8 mouse cellular contexts compared by ENCODE assay signal in the genomic region with DNA sequence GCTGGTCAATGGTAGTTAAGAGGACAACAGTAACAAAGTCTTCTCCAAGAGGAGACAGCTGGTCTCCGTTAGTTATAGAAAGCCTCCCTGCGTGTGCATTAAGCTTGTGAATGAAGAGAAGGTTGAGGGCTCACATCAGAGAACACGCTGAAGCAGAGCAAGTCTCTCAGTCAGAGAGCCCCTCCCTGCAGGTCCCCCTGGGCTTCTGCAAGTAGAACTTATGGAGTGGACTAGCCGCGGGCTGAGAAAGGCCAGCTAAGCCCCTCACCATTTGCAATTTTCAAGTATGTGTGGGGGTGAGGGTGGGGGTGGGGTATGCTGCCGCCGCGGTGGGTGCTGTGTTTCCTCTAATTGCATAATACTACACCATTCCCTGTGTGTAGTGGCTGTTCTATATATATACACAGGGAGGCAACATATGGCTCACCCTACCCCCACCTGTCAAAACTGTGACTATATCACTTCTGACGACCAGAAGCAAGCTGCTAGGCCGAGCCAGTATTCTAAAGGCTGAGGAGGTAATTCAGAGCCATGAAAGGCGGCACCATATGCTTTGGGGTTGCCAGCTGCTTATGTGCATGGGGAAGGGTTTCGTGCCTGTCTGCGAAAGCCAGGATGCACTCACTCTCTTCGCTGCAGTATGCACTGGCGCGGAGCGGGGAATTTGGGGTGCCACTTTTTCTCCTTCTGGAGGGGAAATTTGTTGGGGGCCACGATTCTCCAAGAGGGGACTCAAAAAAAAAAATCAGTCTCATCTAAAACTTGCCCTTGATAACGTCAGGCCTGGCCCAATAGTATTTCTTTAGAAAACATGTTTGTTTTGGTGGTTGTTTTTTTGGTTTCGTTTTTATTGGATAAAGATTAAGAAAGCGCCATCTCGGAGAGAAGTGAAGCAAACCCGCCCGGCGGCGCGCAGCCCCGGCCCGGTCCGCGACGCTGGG. TPM values are rescaled to one million over a fixed set of nuclear protein-coding genes. Genes with fewer than 3 reads are reported as not detected.
DNase-seq lines count a peak whose midpoint lies in the region; ATAC-seq and TF ChIP-seq lines count a peak whose summit lies in the region.

No protein-coding gene starts in this region.

- no peak overlapping the region for H3K27ac ChIP-seq in spleen, adult 2 months (ENCODE audit: insufficient read depth, low read length)
- H3K27ac ChIP-seq in embryonic facial prominence, embryonic 13.5 days = no peak overlapping the region
- no peak overlapping the region for H3K27ac ChIP-seq in limb, embryonic 14.5 days (replicated peaks; ENCODE audit: low read depth, low read length)

- 52% methylated on average over 32 of the region's 32 CpGs for WGBS in spleen, adult 2 months
- 9% methylated on average over 32 of the region's 32 CpGs for WGBS in embryonic facial prominence, embryonic 13.5 days
- 11% methylated on average over 32 of the region's 32 CpGs for WGBS in limb, embryonic 14.5 days

- peak overlapping the region; percentile 43 for H3K4me3 ChIP-seq in spleen, adult 2 months (ENCODE audit: extremely low read depth, insufficient read depth, insufficient read length)
- H3K4me3 ChIP-seq in embryonic facial prominence, embryonic 13.5 days = peak overlapping the region; percentile 62
- peak overlapping the region; percentile 51 for H3K4me3 ChIP-seq in limb, embryonic 14.5 days (replicated peaks; ENCODE audit: low read length)

- ATAC-seq in embryonic facial prominence, embryonic 13.5 days (ENCODE audit: insufficient number of reproducible peaks, insufficient read depth, low FRiP score, low TSS enrichment, low read depth) = 0 out of 2 replicates have a peak, but pooled peaks have one; percentile 15
- peak; percentile 60 for ATAC-seq in limb, embryonic 14.5 days (ENCODE audit: low FRiP score, low read depth)

- TF ChIP-seq CTCF in spleen, adult 2 months (IDR thresholded peaks at IDR 0.05; ENCODE audit: extremely low read depth, insufficient read depth, insufficient read length, insufficient replicate concordance) = no peak

- H3K27me3 ChIP-seq in spleen, adult 2 months (ENCODE audit: control insufficient read depth, insufficient read depth, low read length) = peaks cover 4% of the 10 kb centered on the region
- peaks cover 65% of the 10 kb centered on the region for H3K27me3 ChIP-seq in embryonic facial prominence, embryonic 13.5 days
- peaks cover 41% of the 10 kb centered on the region for H3K27me3 ChIP-seq in limb, embryonic 14.5 days (ENCODE audit: control insufficient read depth, insufficient read depth, low read length)

- no peaks in the 10 kb centered on the region for H3K36me3 ChIP-seq in spleen, adult 2 months (ENCODE audit: control insufficient read depth, insufficient read depth, low read length)
- H3K36me3 ChIP-seq in embryonic facial prominence, embryonic 13.5 days = no peaks in the 10 kb centered on the region
- no peaks in the 10 kb centered on the region for H3K36me3 ChIP-seq in limb, embryonic 14.5 days (ENCODE audit: control insufficient read depth, insufficient read depth, low read length)

- H3K4me2 ChIP-seq in embryonic facial prominence, embryonic 13.5 days = peak overlapping the region; percentile 100
- H3K4me2 ChIP-seq in limb, embryonic 14.5 days (replicated peaks; ENCODE audit: low read depth, low read length, severe bottlenecking) = peak overlapping the region; percentile 97

- no peak for TF ChIP-seq POLR2A in spleen, adult 2 months (IDR thresholded peaks at IDR 0.05; ENCODE audit: low read depth, low read length)
- TF ChIP-seq POLR2A in limb, embryonic 14.5 days (IDR thresholded peaks at IDR 0.05; ENCODE audit: borderline replicate concordance, extremely low read depth, insufficient read depth, insufficient read length) = no peak

- no peak for DNase-seq in spleen, adult 2 months (ENCODE audit: low read depth in 1 of 2, low spot score in 2 of 2)
- no peak for DNase-seq in spleen, postnatal 10 days (ENCODE audit: low spot score in 2 of 2)
- peak; percentile 3 for DNase-seq in induced T-regulatory cell, adult 2 months (ENCODE audit: low read depth)
- peak; percentile 26 for DNase-seq in limb, embryonic 14.5 days (ENCODE audit: low spot score)
- DNase-seq in right cerebral cortex, adult 18-20 months = peak; percentile 88
- no peak for DNase-seq in gastrocnemius, postnatal 14 days
- no peak for DNase-seq in adrenal gland, adult 2 months

- no peaks in the 10 kb centered on the region for H3K9me3 ChIP-seq in embryonic facial prominence, embryonic 13.5 days
- H3K9me3 ChIP-seq in limb, embryonic 14.5 days (ENCODE audit: control insufficient read depth, low read length) = no peaks in the 10 kb centered on the region

- H3K9ac ChIP-seq in embryonic facial prominence, embryonic 13.5 days = peak overlapping the region; percentile 59
- peak overlapping the region; percentile 25 for H3K9ac ChIP-seq in limb, embryonic 14.5 days (ENCODE audit: low read depth, low read length, severe bottlenecking)

- intact Hi-C loops in gastrocnemius, postnatal 14 days (cut with DNase I; ENCODE audit: low total_unique reads) = no loop called here

- H3K4me1 ChIP-seq in spleen, adult 2 months (ENCODE audit: control insufficient read depth, insufficient read depth, insufficient read length) = peaks cover 4% of the 10 kb centered on the region; the same call in 1 of the 2 replicates
- peaks cover 16% of the 10 kb centered on the region for H3K4me1 ChIP-seq in embryonic facial prominence, embryonic 13.5 days
- H3K4me1 ChIP-seq in limb, embryonic 14.5 days (ENCODE audit: control insufficient read depth, insufficient read depth, low read length) = 0 out of 2 replicates have a peak, but pooled peaks cover 5% of the 10 kb centered on the region

RNA-seq across cellular contexts. Expression of a gene that starts 52.5 kb away (rescaled TPM):
- polyA plus RNA-seq in spleen, adult 2 months (2012; rRNA removed) = 1.1 and 1.5 TPM in 2 replicates
- not detected in 2 replicates for polyA plus RNA-seq in embryonic facial prominence, embryonic 13.5 days (2015; fragmentation: Nextera tagmentation; extraction: Ambion mirVana)
- 0.08 and 0.24 TPM in 2 replicates for polyA plus RNA-seq in limb, embryonic 14.5 days (2012; rRNA removed)
- 0.17 TPM in 1 of 2 replicates, not detected in the other for polyA plus RNA-seq in limb, embryonic 14.5 days (2014; fragmentation: Nextera tagmentation; extraction: Ambion mirVana)
- not detected for total RNA-seq in gastrocnemius, postnatal 14 days (2021)
- under 1 TPM; 0.28 to 0.66 TPM for total RNA-seq in adrenal gland, adult 2 months (2021)
- 0.72 and 1.2 TPM in 2 replicates for polyA plus RNA-seq in adrenal gland, adult 2 months (2012; rRNA removed)

Comparison
In these comparisons a context has a peak if more than half of its experiments do, and no peak if none do; other contexts are left out.
1. DNase-seq: peak in induced T-regulatory cell, adult 2 months (single experiment), limb, embryonic 14.5 days (single experiment) and right cerebral cortex, adult 18-20 months (single experiment); none in spleen, adult 2 months (0 of 2), spleen, postnatal 10 days (0 of 2), gastrocnemius, postnatal 14 days (single experiment) and adrenal gland, adult 2 months (single experiment).
2. Peak in every context shown above with its lines, with median percentiles within 50 percentile points of each other: H3K4me3 ChIP-seq.